Mouse (Mus musculus) cerebellum, adult 9-10 months (tissue): ENCODE results near the gene Ank2.
A peak's percentile ranks its signal among the peaks of the same experiment; 100 is the strongest.
"Not testable (repeated sequence)": the region's sequence is repeated elsewhere in the genome, so short reads cannot be mapped to it uniquely, and the experiment has no call there.

Experiments
- DNase-seq: peaks from one replicate; pipeline ENCODE4 v3.0.0; 2022

Ank2 gene

DNA sequence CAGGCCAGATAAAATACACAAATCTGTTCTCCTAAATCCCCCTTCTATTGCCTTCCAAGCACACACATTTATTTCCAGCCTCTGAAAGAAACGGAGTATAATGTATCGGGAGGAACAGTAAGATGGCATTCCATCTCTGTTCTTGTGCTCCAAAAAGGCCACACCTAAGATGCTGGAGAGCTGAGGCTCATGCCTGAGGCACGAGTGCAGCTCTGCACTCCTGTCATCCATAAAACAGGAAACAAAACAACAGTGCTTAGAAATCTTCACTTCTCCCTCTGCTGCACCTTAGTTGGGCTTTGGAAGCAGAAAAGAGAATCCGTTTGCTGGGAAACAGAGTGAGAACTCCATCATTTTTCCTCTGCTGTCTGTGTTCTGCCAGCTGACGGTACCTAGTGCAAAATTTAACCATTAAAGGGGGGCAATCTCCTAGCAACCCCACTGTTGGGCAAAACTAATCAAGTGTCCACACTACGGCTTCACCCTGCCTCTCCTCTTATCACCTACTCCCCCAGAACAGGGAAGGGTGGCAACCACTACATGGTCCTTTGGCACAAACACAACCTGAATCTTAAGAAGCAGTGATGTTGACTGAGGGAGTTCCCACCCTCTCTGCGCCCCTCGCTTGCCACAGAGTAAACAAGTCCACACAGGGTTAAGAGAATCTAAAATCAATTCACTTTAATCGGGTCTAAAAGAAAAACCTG lies 91.1 kb downstream of the Ank2 start:
- no peak for DNase-seq

- no peak for DNase-seq
These were observed 92.3 kb downstream of the Ank2 start for GRCm38 (mm10) chr3:127406883-127407282.

DNA sequence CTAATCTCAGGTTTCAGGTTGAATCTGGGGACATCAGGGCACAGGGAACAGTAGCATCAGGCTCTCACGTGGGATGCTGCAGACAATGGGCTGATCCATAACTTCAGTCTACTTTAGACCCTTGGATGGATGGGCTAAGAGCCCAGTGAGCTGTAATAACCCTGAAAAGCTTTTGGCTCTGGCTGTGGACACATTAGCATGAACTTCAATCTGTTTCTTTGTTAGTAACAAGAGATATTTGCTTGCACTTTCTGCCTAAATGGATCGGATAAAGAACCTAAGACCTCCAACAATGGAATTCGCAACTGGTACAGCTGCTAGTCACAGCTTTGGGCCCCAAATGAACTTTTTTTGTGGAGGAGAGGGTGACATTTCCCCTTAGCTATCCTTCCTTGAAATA lies 94.8 kb downstream of the Ank2 start:
- no peak for DNase-seq

GRCm38 (mm10) chr3:127400976-127401375 lies 98.2 kb downstream of the Ank2 start:
- DNase-seq = no peak

DNA sequence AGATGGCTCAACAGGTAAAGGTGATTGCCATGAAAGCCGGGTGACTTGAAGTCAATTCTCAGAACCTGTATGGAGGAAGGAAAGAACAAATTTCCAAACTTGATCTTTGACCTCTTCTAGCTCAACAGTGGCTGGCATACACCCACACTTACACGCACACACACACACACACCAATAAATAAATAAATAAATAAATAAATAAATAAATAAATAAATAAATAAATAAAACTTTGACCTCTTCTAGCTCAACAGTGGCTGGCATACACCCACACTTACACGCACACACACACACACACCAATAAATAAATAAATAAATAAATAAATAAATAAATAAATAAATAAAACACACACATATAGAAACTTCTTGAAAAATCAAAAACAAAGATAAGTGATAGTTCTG lies 98.7 kb downstream of the Ank2 start:
- DNase-seq = not testable (repeated sequence)

DNA sequence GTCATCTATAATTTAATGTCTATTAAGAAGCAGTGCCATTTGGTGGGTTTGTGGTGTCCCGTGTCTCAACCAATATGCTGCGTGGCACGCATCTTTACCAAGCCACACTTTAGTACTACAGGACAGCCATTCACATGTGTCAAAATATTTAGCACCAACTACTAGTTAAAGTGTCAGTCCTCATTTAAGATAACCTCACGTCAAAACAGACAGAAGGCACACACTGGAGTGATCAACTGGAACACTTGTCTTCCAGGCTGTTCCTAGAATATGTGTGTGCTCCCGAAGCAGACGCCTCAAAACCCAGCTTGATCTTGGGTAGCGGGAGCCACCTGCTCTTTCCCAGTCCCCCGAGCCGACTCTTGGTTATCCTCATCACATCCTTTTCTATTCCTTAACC lies 101.4 kb downstream of the Ank2 start:
- DNase-seq = no peak

DNA sequence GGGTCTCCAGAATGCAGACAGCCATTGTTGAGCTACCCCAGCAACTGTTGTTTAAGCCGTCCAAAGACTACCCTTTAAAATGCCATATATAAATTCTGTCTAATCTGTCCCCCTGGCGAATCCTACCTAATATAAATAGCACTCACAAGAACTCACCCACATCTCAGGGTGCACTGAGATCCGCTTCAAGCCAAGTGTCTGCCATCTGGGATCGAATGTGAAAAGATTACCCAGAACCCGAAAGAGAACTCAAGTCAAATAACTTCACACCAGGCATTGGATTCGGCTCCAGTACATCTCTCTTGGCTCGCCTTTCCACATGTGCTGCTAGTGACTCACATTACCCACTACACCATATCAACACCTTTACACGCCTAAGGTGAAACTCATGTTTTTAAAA lies 103.9 kb downstream of the Ank2 start:
- DNase-seq = no peak

DNA sequence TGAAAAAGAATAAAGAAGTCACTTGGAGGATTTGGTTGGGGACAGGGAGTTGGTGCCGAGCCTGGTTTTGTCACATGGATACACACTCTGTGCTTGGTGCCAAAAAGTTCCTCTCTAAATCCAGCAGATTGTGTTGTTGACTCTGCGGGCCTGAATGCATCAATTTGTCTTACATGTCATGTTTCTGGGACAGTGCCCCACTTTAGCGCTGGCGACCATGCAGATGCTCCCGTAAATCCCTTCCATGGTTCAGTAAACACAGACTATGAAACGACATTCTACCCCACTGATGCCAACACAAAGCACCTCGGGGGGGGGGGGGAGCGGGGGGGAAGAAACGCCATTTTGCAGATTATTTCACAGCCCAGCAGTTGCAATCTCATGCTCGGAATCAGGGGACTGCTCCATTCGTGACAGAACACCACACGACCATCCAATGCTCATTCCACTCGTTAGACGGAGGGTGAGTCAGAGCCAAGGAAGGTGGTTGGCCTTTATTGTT lies 112.1 kb downstream of the Ank2 start:
- peak; percentile 31 for DNase-seq

DNA sequence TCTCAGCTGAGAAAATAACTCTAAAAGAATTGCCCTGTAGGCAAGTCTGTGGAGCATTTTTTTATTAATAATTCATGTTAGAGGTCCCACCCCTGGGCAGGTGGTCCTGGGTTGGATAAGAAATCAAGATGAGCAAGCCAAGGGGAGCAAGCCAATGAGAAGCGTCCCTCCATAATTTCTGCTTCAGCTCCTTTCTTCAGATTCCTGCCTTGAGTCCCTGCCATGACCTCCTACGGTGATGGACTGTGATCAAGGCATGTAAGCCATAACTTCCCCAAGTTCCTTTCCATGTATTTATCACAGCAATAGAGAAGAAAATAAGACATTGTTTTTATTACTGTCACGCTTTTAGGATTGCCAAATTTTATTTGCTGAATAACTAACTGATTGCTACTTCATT lies 115.9 kb downstream of the Ank2 start:
- no peak for DNase-seq

DNA sequence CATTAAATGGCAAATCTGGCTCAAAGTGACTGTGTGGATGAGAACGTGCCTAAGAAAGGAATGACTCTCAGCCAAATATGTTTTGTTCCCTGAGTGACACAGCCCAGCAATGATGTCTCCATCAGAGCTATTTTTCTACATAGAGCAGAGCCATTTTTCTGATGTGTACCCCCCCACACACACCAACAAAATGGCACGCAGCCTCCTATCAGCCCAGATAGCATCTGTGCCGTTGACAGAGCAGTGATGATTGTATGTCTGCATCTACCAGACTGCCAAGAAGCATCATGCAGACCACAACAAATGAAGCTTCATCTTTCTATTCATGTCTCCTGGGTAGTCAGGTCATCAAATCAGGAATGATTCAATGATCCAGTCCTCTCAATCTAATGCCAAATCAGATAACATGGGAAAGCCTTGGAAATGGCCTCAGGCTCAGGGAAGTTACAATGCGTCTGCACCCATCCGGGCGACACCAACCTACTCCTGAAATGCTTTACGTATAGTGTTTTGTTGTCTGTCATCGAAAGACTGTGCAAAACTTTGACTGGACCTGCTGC lies 122.2 kb downstream of the Ank2 start:
- DNase-seq = no peak

DNA sequence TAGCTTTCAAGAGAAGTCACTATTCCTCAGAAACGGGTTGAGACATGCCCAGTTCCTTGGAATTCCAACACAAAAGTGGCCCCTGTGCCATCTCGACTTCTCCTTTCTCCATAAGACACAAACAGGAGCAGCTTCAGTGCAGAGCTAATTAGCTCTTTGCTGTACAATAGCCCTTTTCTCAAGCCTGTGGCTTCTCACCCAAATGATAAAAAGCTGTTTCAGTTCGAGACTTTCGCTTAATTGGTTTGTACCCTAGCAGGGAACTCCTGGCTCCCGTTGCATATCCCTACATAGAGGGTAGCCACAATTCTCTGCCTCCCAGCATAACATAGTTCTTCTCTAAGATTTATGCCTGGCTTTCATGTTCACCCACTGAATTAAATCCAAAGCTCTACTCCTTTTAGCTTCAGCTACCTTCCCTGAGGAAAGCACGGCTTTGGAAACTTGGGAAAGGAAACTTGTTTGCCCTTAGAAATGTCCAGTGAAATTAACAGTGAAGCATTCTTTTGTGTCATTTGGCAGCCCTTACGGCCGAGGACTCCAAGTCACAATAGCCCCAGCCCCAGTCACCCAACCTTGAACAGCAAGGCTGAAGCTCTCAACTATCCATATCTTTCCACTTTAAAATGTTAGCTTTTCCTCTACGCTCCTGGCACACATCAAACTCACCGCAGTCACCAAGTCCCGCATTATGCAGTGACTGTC lies 123.0 kb downstream of the Ank2 start:
- no peak for DNase-seq

GRCm38 (mm10) chr3:127374190-127374710 lies 124.9 kb downstream of the Ank2 start:
- DNase-seq = no peak

GRCm38 (mm10) chr3:127371774-127372173 lies 127.4 kb downstream of the Ank2 start:
- no peak for DNase-seq

DNA sequence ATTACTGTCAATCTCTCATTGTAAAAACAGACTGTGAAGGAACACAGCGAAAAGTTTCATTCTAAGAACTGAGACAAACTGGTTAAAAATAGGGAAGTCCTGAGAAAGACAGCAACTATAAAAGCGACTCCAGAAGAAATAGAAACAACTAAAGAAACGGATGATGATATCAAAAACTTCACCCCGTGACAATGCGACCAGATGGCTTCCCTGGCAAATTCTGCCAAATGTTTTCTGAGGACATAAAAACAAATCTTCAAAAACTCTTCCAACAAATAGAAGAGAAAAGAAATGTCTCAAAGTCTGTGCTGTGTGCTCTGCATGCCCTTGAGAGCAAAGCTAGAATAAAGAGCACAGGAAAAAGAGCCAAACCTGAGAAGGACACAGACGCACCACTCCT lies 129.6 kb downstream of the Ank2 start:
- no peak for DNase-seq

DNA sequence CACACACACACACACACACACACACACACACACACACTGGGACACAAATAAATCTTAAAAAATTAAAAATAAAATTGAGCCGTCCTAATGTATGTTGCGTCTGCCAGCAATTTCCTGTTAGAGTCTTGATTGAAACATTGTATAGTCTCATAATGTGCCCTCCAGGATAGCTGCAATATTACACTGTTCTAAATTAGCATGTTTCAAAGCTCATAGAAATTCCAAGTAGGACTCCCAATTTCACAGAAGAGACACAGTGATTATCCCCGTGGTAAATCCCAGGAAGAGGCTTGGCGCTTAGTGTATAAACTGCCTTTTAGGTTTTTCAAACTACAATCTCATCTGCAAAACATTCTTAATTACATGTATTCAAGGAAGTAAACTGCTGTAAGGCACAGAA lies 131.7 kb downstream of the Ank2 start:
- DNase-seq = no peak

DNA sequence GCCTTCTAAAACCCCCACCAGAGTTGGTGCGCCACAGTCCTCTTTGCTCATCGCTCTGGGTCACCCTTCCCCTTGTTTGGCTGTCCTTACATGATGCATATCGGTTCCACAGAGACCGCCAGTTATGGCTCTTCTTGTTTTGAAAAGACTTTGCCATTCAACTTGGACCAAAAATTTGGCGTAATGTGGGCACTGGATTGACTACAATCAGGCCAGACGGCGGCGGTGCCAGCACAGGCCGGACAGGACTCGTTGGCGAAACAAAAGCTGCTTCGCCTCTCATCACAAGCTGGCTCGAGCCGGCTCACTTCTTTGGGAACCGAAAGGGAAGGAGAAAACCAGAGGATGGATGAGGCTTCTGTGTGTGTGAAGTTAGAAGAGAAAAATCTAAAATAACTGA lies 135.6 kb downstream of the Ank2 start:
- DNase-seq = peak; percentile 19

DNA sequence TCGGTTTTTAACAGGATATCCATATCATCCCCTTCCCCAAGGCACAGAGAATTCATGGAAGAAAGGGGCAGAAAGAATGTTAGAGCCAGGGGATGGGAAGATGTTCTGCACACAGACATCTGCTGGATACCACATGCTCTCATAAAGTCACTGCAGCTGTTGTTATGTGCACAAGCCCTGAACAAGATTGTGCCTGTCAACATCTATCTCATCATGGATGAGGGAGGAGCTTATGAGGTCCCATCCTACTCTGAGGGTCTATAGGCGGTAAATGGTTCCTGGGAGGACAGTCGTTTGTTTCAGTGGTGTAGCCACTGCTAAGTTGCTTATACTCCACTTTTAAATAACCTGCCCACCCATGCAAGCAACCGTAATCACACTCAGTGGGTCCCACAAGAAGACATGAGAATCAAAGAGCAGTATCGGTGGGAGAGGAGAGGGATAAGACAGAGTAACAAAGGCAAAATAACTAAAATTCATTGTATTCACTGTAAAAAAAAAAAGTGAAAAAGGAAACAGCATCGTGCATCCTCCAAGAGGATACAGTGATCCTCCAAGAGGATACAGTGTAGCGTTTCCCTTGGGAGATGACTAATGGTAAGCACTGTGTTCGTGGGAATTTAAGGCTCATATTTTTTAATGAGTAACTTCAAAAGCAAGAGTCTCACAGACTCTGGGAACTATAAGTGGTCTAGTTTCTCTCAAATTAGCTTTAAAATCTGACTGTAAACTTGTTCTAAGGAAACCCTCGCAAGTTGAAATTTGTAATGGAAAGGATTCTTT lies 136.3 kb downstream of the Ank2 start:
- DNase-seq = no peak

GRCm38 (mm10) chr3:127361846-127362245 lies 137.3 kb downstream of the Ank2 start:
- no peak for DNase-seq

DNA sequence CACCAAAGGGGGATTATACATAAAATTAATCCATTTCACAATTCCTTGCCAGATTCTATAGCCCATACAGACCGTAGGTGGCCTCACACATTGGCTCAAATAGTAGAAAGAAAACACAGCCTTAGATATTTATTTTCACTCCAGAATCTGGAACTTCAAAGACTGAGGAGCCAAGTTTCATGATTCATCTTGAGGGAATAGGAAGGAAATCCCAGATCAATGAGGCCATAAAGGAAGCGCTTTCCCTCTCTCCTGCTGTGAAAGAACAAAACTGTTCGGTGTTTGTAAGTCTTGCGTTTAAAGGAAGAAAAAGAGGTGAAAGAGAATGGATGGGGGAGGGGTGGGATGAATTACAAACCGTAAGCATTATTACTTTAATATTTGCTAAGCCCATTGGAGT lies 137.8 kb downstream of the Ank2 start:
- DNase-seq = no peak

DNA sequence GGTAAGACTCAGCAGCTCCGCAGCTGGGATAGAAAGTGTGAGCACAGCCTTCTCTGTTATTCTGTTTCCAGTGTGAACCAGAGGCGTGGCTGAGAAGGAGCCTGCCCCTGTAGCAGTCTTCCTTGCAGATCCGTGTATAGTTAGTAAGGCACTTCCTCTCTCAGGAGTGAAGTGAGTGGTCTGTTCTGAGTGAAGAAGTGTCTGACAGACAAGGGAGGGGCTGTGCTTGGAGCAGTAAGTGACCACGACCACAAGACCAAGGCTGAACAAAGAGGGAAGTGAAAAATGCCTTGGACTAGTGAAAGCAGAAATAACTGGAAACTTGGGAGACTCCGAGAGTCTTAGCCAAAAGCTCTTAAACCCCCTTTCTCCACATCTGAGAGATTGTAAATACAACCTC lies 143.9 kb downstream of the Ank2 start:
- DNase-seq = no peak

GRCm38 (mm10) chr3:127350602-127351362 lies 148.4 kb downstream of the Ank2 start:
- DNase-seq = no peak

DNA sequence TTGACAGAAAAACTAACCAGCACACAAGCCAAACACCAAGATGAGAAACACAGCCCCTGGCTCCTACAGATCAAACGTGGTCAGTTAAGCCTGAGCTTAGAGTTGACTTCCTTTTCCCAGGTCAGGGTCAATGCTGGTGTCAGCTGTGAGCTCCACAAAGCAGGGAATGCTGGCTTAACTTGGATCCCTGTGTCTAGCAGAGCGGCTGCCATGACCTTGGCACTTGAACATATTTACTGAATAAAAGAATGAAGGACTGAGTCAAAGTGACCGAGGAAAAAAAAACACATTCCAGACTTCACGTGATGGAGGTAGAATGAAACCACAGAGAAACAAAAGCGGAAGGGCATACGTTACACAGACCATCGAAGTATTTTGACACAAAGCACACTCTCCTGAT lies 150.2 kb downstream of the Ank2 start:
- no peak for DNase-seq
